Mouse (Mus musculus) brain, embryonic 14.5 days (tissue): ENCODE results near the gene Fxyd4.

Source experiments
- CTCF ChIP-seq: fragments of 200-500 bp; IDR thresholded peaks from 2 replicates; pipeline ENCODE4 v1.5.1; 2012; ENCODE audit warnings: inconsistent platforms, mild to moderate bottlenecking, moderate library complexity, borderline replicate concordance; ENCODE audit not compliant: insufficient read depth, insufficient read length; ENCODE audit errors: extremely low read depth
- POLR2A ChIP-seq: fragments of 200-500 bp; IDR thresholded peaks from 2 replicates; pipeline ENCODE4 v1.6.1; 2012; ENCODE audit warnings: mild to moderate bottlenecking, inconsistent platforms, borderline replicate concordance; ENCODE audit not compliant: poor library complexity, insufficient read depth, insufficient read length, severe bottlenecking; ENCODE audit errors: extremely low read depth

DNA sequence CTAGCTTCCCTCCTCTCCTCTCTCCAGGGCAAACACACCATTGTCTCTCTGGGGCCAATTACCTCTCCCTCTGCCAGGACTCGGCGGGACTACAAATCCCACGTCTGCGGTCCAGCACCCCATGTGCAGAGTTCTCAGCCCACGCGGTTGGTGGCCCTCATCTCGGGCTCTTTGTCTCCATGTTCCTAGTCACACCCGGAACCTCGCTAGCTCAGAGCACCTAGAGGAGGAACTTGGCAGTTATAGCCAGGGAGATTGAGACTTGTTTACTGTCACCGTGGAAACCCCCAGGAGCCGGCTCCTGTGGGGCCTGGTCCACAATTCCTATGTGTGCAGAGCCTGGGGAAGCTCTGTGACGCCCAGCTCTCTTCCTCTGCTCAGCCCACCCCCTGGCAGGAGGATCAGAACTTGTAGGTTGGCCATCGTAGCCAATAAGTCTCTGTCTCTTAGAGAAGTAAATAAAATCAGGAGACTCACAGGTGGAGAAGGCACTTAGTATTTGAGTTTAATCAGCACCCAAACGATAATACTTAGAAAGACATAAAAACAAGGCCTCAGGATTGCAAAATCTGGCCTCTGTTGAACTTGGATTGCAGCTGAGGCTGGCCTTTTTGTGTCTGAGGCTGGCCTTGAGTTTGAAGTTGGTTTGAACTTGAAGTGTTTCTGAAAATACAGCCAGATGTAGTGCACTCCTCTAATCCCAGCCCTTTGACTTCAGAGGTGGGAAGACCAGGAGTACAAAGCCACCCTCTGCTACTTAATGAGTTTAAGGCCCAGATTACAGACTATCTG is 45.9 kb downstream of the Fxyd4 start:
- TF ChIP-seq CTCF, result no peak
- no peak for TF ChIP-seq POLR2A
